Comparison of ENCODE assay signal across 10 mouse cellular contexts in genomic region chr5:90951475-90951874, GRCm38 (mm10). TPM values are rescaled to one million over a fixed set of nuclear protein-coding genes. Genes with fewer than 3 reads are reported as not detected.
DNase-seq lines count a peak whose midpoint lies in the region; ATAC-seq and TF ChIP-seq lines count a peak whose summit lies in the region.
"Had no signal": no experiment of that assay in that cellular context is flagged by ENCODE, and none has a peak within 500 bp of the region (broad histone marks: within the 10 kb centered on the region; RNA-seq: fewer than 3 reads in every experiment).

No protein-coding gene starts in this region.

- H3K4me3 ChIP-seq in liver, postnatal 0 days (ENCODE audit: low read depth, low read length): no peak overlapping the region
- H3K4me3 ChIP-seq in liver, embryonic 11.5 days (ENCODE audit: low read depth, low read length): no peak overlapping the region
- no peak overlapping the region for H3K4me3 ChIP-seq in MEL (ENCODE audit: control insufficient read depth in 1 of 2, insufficient read depth in 1 of 2, low read depth in 2 of 2, low read length in 2 of 2)
- H3K4me3 ChIP-seq in lung, postnatal 0 days (ENCODE audit: low read depth, low read length): no peak overlapping the region
- no peak overlapping the region for H3K4me3 ChIP-seq in stomach, postnatal 0 days (ENCODE audit: low read depth, low read length)
- H3K4me3 ChIP-seq: embryonic facial prominence, embryonic 15.5 days; liver, embryonic 13.5 days had no signal

- no peak overlapping the region for H3K4me2 ChIP-seq in liver, postnatal 0 days (ENCODE audit: low read depth, low read length)
- no peak overlapping the region for H3K4me2 ChIP-seq in liver, embryonic 11.5 days
- H3K4me2 ChIP-seq in lung, postnatal 0 days (replicated peaks; ENCODE audit: low read depth, low read length): no peak overlapping the region
- H3K4me2 ChIP-seq in stomach, postnatal 0 days (replicated peaks; ENCODE audit: low read depth): no peak overlapping the region
- H3K4me2 ChIP-seq: embryonic facial prominence, embryonic 15.5 days; liver, embryonic 13.5 days had no signal

- no peaks in the 10 kb centered on the region for H3K36me3 ChIP-seq in liver, postnatal 0 days (replicated peaks; ENCODE audit: insufficient read depth, low read length)
- no peaks in the 10 kb centered on the region for H3K36me3 ChIP-seq in liver, embryonic 11.5 days (ENCODE audit: control insufficient read depth, insufficient read depth, low read length)
- H3K36me3 ChIP-seq in MEL (ENCODE audit: control insufficient read depth in 1 of 2, insufficient read depth in 2 of 2, low read length in 2 of 2): no peaks in the 10 kb centered on the region
- no peaks in the 10 kb centered on the region for H3K36me3 ChIP-seq in lung, postnatal 0 days (ENCODE audit: insufficient read depth, low read length)
- H3K36me3 ChIP-seq in stomach, postnatal 0 days (ENCODE audit: control insufficient read depth, insufficient read depth, low read length): no peaks in the 10 kb centered on the region
- H3K36me3 ChIP-seq: embryonic facial prominence, embryonic 15.5 days; liver, embryonic 13.5 days had no signal

- H3K4me1 ChIP-seq in liver, postnatal 0 days (ENCODE audit: insufficient read depth): no peaks in the 10 kb centered on the region
- H3K4me1 ChIP-seq in liver, embryonic 11.5 days (replicated peaks; ENCODE audit: control insufficient read depth, insufficient read depth, low read length): no peaks in the 10 kb centered on the region; the same call in 1 of the 2 replicates
- H3K4me1 ChIP-seq in MEL (ENCODE audit: control insufficient read depth in 1 of 2, insufficient read depth in 2 of 2, low read length in 2 of 2): no peaks in the 10 kb centered on the region
- H3K4me1 ChIP-seq in lung, postnatal 0 days (ENCODE audit: insufficient read depth, low read depth, low read length): no peaks in the 10 kb centered on the region
- no peaks in the 10 kb centered on the region for H3K4me1 ChIP-seq in stomach, postnatal 0 days (replicated peaks; ENCODE audit: control insufficient read depth, insufficient read depth)
- H3K4me1 ChIP-seq: embryonic facial prominence, embryonic 15.5 days had no signal

- no peaks in the 10 kb centered on the region for H3K9me3 ChIP-seq in liver, postnatal 0 days (ENCODE audit: low read length)
- no peaks in the 10 kb centered on the region for H3K9me3 ChIP-seq in liver, embryonic 11.5 days (ENCODE audit: control insufficient read depth, low read length)
- no peaks in the 10 kb centered on the region for H3K9me3 ChIP-seq in MEL (replicated peaks; ENCODE audit: insufficient read depth, low read length)
- no peaks in the 10 kb centered on the region for H3K9me3 ChIP-seq in lung, postnatal 0 days (ENCODE audit: low read length)
- H3K9me3 ChIP-seq in stomach, postnatal 0 days (ENCODE audit: control insufficient read depth, low read length): no peaks in the 10 kb centered on the region
- H3K9me3 ChIP-seq: embryonic facial prominence, embryonic 15.5 days; liver, embryonic 13.5 days had no signal

- H3K79me2 ChIP-seq in MEL (ENCODE audit: control insufficient read depth, insufficient read depth, low read length, poor library complexity): no peaks in the 10 kb centered on the region

- ATAC-seq in liver, postnatal 0 days: no peak
- ATAC-seq in liver, embryonic 11.5 days (replicated peaks; ENCODE audit: low FRiP score): no peak
- ATAC-seq in lung, postnatal 0 days: no peak
- no peak for ATAC-seq in stomach, postnatal 0 days (ENCODE audit: low FRiP score, low TSS enrichment)

- peak; percentile 45 for TF ChIP-seq RAD21 in MEL (IDR thresholded peaks at IDR 0.05; ENCODE audit: low read depth, low read length)

- 34% methylated on average over 2 of the region's 2 CpGs for WGBS in liver, postnatal 0 days (ENCODE audit: insufficient replicate concordance)
- 37% methylated on average over 2 of the region's 2 CpGs for WGBS in liver, embryonic 11.5 days
- 35% methylated on average over 2 of the region's 2 CpGs for WGBS in lung, postnatal 0 days
- WGBS in stomach, postnatal 0 days: 28% methylated on average over 2 of the region's 2 CpGs

- no peak for TF ChIP-seq POLR2A in MEL (IDR thresholded peaks at IDR 0.05; ENCODE audit: control insufficient read depth in 1 of 2, insufficient read depth in 1 of 2, low read depth in 1 of 2, low read length in 2 of 2, poor library complexity in 1 of 2)

- DNase-seq in liver, postnatal 0 days: no peak
- no peak for DNase-seq in liver, embryonic 11.5 days (ENCODE audit: low spot score)
- DNase-seq in MEL (ENCODE audit: low read depth, low spot score): no peak
- DNase-seq in cerebellum, postnatal 14 days: peak; percentile 67 to 77
- DNase-seq in kidney, adult 9 months: peak; percentile 79
- peak; percentile 26 for DNase-seq in lung, postnatal 0 days (ENCODE audit: low spot score)
- DNase-seq in stomach, postnatal 0 days (ENCODE audit: low spot score): no peak
- no peak for DNase-seq in gastrocnemius, adult 8-10 months (ENCODE audit: low spot score in 2 of 2)
- DNase-seq: liver, embryonic 13.5 days had no signal

- H3K9ac ChIP-seq in liver, postnatal 0 days (replicated peaks): no peak overlapping the region
- H3K9ac ChIP-seq in liver, embryonic 11.5 days (ENCODE audit: low read depth, low read length): no peak overlapping the region
- H3K9ac ChIP-seq in MEL (ENCODE audit: control insufficient read depth, low read depth, low read length, poor library complexity, severe bottlenecking): no peak overlapping the region
- H3K9ac ChIP-seq in lung, postnatal 0 days (replicated peaks; ENCODE audit: low read depth): no peak overlapping the region
- H3K9ac ChIP-seq in stomach, postnatal 0 days (ENCODE audit: low read length): no peak overlapping the region
- H3K9ac ChIP-seq: embryonic facial prominence, embryonic 15.5 days; liver, embryonic 13.5 days had no signal

- H3K27me3 ChIP-seq in liver, postnatal 0 days (ENCODE audit: insufficient read depth, low read length): no peaks in the 10 kb centered on the region
- no peaks in the 10 kb centered on the region for H3K27me3 ChIP-seq in liver, embryonic 11.5 days (replicated peaks; ENCODE audit: control insufficient read depth, insufficient read depth, low read length)
- H3K27me3 ChIP-seq in MEL (ENCODE audit: control insufficient read depth in 1 of 2, insufficient read depth in 2 of 2, low read length in 2 of 2): peaks cover 5 to 7% of the 10 kb centered on the region in 2 experiments
- H3K27me3 ChIP-seq in lung, postnatal 0 days (replicated peaks; ENCODE audit: insufficient read depth, low read length): no peaks in the 10 kb centered on the region
- no peaks in the 10 kb centered on the region for H3K27me3 ChIP-seq in stomach, postnatal 0 days (ENCODE audit: control insufficient read depth, insufficient read depth, low read length)
- H3K27me3 ChIP-seq: embryonic facial prominence, embryonic 15.5 days; liver, embryonic 13.5 days had no signal

- H3K27ac ChIP-seq in liver, postnatal 0 days (ENCODE audit: low read depth): no peak overlapping the region
- H3K27ac ChIP-seq in liver, embryonic 11.5 days (ENCODE audit: low read depth, low read length): no peak overlapping the region
- H3K27ac ChIP-seq in MEL (ENCODE audit: control insufficient read depth, low read depth, low read length): no peak overlapping the region
- H3K27ac ChIP-seq in lung, postnatal 0 days (ENCODE audit: low read length): no peak overlapping the region
- H3K27ac ChIP-seq in stomach, postnatal 0 days (replicated peaks): no peak overlapping the region
- H3K27ac ChIP-seq: embryonic facial prominence, embryonic 15.5 days; liver, embryonic 13.5 days had no signal

- TF ChIP-seq EP300 in liver, postnatal 0 days (IDR thresholded peaks at IDR 0.05; ENCODE audit: low read depth): no peak
- no peak for TF ChIP-seq EP300 in MEL (IDR thresholded peaks at IDR 0.05; ENCODE audit: low read depth in 1 of 2, low read length in 2 of 2)
- no peak for TF ChIP-seq EP300 in lung, postnatal 0 days (IDR thresholded peaks at IDR 0.05)
- no peak for TF ChIP-seq EP300 in stomach, postnatal 0 days (optimal IDR thresholded peaks at IDR 0.05)

- peak; percentile 83 for TF ChIP-seq CTCF in liver, postnatal 0 days (IDR thresholded peaks at IDR 0.05; ENCODE audit: low read depth)
- peak in 2 of 3 experiments; percentile 7 to 60; a peak in 2 of 6 replicates for TF ChIP-seq CTCF in MEL (IDR thresholded peaks at IDR 0.05 in 2 of 3, conservative IDR thresholded peaks at IDR 0.05 in 1 of 3; ENCODE audit: control insufficient read depth in 1 of 3, insufficient read depth in 1 of 3, low read depth in 2 of 3, low read length in 3 of 3, poor library complexity in 1 of 3, severe bottlenecking in 1 of 3)
- TF ChIP-seq CTCF in lung, postnatal 0 days (IDR thresholded peaks at IDR 0.05): peak; percentile 86
- TF ChIP-seq CTCF in stomach, postnatal 0 days (IDR thresholded peaks at IDR 0.05; ENCODE audit: low read depth): peak; percentile 87

TF ChIP-seq in MEL, 35 proteins besides CTCF, POLR2A, EP300 and RAD21:
- peak; percentile 18; the same call in 1 of the 2 replicates for TF ChIP-seq ZC3H11A (IDR thresholded peaks at IDR 0.05; ENCODE audit: low read depth, low read length)
- no peak for TF ChIP-seq E2F4 (IDR thresholded peaks at IDR 0.05; ENCODE audit: borderline replicate concordance, low read depth, low read length)
- TF ChIP-seq GATA1 (IDR thresholded peaks at IDR 0.05; ENCODE audit: low read depth, low read length): 0 out of 2 replicates have a peak, but pooled peaks have one; percentile 13

RNA-seq across cellular contexts. Expression of gene Mthfd2l, which starts 20.6 kb away (rescaled TPM):
- 8.3 and 9.5 TPM in 2 replicates for polyA plus RNA-seq in liver, postnatal 0 days (2015; fragmentation: Nextera tagmentation; extraction: Ambion mirVana)
- polyA plus RNA-seq in liver, embryonic 11.5 days (2014; fragmentation: Nextera tagmentation; extraction: Ambion mirVana): 22.4 and 23.1 TPM in 2 replicates
- not detected in 2 replicates for total RNA-seq in MEL (2012; rRNA removed)
- not detected for polyA plus RNA-seq in MEL (2012; ENCODE audit: insufficient read depth in 1 of 2, insufficient read length in 2 of 2, low read depth in 1 of 2, low replicate concordance in 2 of 2, missing spikeins in 1 of 2)
- 39.2 and 41.0 TPM in 2 replicates for polyA plus RNA-seq in lung, postnatal 0 days (2015; fragmentation: Nextera tagmentation; extraction: Ambion mirVana)
- polyA plus RNA-seq in stomach, postnatal 0 days (2015; fragmentation: Nextera tagmentation; extraction: Ambion mirVana): 44.2 and 45.5 TPM in 2 replicates
- 1 to 10 TPM; 6.8 to 8.0 (median 7.4) TPM for total RNA-seq in gastrocnemius, adult 8-10 months (2022)

RNA-seq across cellular contexts. Expression of gene Cxcl2, which starts 47.8 kb away (rescaled TPM):
- 0.13 TPM in 1 of 2 replicates, not detected in the other for polyA plus RNA-seq in liver, postnatal 0 days (2015; fragmentation: Nextera tagmentation; extraction: Ambion mirVana)
- 0.22 TPM in 1 of 2 replicates, not detected in the other for polyA plus RNA-seq in liver, embryonic 11.5 days (2014; fragmentation: Nextera tagmentation; extraction: Ambion mirVana)
- total RNA-seq in MEL (2012; rRNA removed): not detected in 2 replicates
- polyA plus RNA-seq in MEL (2012; ENCODE audit: insufficient read depth in 1 of 2, insufficient read length in 2 of 2, low read depth in 1 of 2, low replicate concordance in 2 of 2, missing spikeins in 1 of 2): not detected
- polyA plus RNA-seq in lung, postnatal 0 days (2015; fragmentation: Nextera tagmentation; extraction: Ambion mirVana): 0.35 and 8.9 TPM in 2 replicates
- polyA plus RNA-seq in stomach, postnatal 0 days (2015; fragmentation: Nextera tagmentation; extraction: Ambion mirVana): 0.15 and 0.16 TPM in 2 replicates
- total RNA-seq in gastrocnemius, adult 8-10 months (2022): not detected
- polyA plus RNA-seq: embryonic facial prominence, embryonic 15.5 days; liver, embryonic 13.5 days had no signal

Comparison
In these comparisons a context has a peak if more than half of its experiments do, and no peak if none do; other contexts are left out.
1. DNase-seq: peak in cerebellum, postnatal 14 days (2 of 2), kidney, adult 9 months (single experiment) and lung, postnatal 0 days (single experiment); none in liver, postnatal 0 days (single experiment), liver, embryonic 11.5 days (single experiment), MEL (single experiment), stomach, postnatal 0 days (single experiment) and gastrocnemius, adult 8-10 months (0 of 2).
2. CTCF ChIP-seq: peak in every context shown above with its lines; median percentile 87 in stomach, postnatal 0 days; 86 in lung, postnatal 0 days; 83 in liver, postnatal 0 days; 34 in MEL.